Mouse (Mus musculus) erythroblast, embryonic 14.5 days (primary cell): ENCODE measurements around the gene Dus2.

ENCODE experiments used
- GATA1 ChIP-seq: IDR thresholded peaks from 2 replicates; pipeline ENCODE4 v1.6.1; 2012; ENCODE audit warnings: low read length, inconsistent platforms, mixed read lengths
- TAL1 ChIP-seq: IDR thresholded peaks from 3 replicates; pipeline ENCODE4 v1.6.1; 2012; ENCODE audit warnings: low read length, inconsistent platforms, mixed read lengths

- TF ChIP-seq TAL1 (no peak), GATA1 (no peak)
Observed at GRCm38 (mm10) chr8:106077452-106078067, 86.4 kb downstream of the Dus2 start.
